Mouse (Mus musculus) right cerebral cortex, adult 2 months (tissue): ENCODE measurements at regions not wholly inside any gene's neighbourhood (a gene's known extent, or its start where the extent isn't known, plus 50 kb on each side); places are given as distances from the start of the nearest gene placed in this dataset.

Source experiments
- DNase-seq, 2 experiments: peaks; one replicate each; pipeline ENCODE4 v3.0.0; 2021 to 2022; ENCODE audit warnings: low spot score in 2 of 2

DNA sequence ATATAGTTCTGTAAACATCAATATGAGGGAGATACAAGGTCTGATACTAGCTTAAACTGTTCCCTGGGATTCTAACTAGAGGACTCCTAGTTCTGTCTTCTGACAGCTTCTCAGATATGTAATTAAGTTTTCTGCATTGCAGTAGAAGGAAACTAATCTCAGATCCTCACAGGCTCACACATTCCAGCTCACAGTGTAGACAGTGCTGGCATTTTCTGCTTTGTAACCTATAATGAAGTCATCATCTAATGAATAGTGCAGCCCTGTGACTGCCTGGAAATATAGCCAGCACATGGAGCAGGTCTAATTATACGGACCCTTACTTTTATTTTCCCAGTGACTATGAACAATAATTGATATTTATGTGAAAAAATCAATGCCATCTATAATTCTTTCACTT, 331.2 kb upstream of the Celf2 start:
- no peak for DNase-seq

DNA sequence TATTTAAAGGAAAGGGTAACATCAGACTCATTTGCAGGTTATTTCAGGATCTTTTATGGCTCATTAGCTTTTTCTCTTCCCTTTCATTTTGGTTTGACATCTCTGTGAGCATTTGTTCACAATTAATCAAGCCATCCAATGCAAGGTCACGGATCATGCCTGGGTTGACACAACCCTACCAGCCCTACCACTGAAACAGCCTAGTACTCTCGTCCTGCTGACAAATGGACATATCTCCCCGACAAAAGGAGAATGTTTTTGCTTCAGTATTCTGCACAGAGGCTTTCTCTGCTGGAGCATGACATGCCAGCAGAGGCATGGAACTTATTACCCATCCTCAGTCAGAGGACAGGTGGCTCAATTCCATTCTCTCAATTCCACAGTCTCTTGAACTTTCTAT, 328.5 kb upstream of the Celf2 start:
- no peak for DNase-seq

DNA sequence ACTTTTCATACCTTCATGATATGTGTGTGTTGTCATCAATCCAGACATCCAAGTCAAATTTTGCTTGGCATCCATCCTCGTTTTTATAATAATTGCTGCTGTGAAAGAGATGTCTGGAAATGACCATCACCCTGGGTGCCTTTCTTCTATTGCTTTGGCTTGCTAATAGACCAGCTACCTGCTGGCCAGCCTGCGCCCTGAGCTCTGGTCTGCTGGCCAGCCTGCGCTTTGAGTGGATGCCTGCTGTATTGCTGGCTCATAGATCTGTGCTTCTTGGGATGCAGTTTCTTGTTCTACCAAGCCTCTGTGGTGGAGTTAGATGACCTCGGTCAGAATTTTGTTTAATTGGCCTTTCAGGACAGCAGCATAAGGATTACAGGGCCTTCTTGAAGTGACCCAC, 321.9 kb upstream of the Celf2 start:
- DNase-seq: no peak

DNA sequence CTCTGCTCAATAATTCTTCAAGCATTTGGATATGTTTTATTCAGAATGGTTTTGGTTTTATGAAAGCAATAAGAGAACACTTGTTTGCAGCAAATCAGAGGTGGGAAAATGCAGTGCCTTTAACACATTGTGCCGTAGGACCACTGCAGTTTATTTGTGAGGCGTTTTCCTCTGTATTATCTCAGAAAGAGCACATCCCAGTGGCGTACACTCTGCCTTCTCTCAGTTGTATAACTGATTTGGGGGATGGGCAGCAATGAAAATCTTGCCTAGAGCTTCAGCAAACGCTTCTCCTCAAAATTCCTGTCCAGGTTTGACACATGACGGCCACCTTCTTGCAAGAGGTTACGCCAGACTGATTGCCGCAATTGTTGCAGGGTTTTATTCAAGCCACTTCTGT, 316.9 kb upstream of the Celf2 start:
- DNase-seq: peak; percentile 37 to 46

DNA sequence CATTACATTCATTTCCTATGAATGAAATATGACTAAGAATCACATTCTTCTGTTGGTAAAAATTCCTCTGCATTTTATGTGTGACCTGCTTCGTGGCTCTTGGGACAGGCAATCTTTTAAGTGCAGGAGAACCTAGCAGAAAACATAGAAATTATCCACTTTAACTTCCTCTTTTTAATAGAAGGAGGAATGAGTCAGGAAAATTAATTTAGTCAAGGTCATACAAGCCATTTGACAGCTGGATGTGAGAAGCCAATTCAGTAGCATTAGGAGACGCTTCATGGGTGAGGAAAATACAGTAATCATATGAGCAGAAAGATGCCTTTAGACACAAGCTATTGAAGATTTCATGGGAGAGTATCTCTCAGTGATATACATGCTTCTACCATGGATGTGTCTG, 287.1 kb upstream of the Celf2 start:
- no peak for DNase-seq

DNA sequence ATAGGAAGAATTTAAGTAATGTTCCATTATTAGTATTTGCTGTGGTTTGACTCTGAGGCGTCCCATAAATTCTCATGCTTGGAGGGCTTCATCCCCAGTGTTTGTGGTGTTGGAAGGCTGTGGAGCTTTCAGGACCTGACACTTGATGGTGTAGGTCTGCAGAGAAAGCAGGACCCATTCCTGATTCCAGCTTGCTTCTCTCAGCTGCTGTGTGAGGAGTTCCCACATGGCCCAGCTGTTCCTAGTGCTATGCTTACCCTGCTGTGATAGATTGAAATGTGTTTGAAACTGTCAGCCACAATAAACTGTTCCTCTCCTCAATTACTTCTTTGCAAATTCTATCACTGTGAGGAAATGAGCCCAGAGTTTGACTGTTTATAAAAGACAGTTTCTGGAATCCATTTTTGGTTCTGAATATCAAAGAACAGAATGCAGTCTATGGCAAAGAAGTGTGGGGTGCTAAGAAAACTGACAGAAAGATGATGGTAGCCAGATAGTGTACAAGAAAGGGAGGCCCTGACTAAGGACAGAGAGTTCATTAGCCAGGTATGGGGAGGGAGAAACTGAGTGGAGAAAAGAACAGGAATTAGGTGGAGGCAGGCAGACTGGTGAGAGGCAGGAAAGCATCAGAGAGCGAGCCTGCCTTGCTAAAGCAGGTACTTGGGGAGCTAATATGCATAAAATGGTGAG, 283.2 kb upstream of the Celf2 start:
- DNase-seq: no peak

DNA sequence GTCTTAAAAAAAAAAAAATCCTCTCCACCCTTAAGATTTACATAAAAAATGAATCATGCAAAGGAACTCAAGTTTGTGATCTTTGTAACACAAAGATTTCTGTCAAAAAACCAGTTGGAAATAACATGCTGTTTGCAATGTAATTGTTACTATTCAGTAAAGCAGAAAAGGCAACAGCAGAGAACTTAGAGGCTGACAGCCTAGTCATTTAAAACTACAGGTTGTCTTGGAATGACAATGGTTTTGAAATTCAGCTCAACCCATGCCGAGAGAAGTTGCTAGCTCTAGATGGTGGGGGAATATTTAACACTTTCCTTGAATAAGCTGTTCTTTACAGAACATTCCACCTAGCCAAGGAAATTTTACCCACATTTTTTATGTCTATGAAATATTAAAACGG, 269.2 kb upstream of the Celf2 start:
- no peak for DNase-seq

DNA sequence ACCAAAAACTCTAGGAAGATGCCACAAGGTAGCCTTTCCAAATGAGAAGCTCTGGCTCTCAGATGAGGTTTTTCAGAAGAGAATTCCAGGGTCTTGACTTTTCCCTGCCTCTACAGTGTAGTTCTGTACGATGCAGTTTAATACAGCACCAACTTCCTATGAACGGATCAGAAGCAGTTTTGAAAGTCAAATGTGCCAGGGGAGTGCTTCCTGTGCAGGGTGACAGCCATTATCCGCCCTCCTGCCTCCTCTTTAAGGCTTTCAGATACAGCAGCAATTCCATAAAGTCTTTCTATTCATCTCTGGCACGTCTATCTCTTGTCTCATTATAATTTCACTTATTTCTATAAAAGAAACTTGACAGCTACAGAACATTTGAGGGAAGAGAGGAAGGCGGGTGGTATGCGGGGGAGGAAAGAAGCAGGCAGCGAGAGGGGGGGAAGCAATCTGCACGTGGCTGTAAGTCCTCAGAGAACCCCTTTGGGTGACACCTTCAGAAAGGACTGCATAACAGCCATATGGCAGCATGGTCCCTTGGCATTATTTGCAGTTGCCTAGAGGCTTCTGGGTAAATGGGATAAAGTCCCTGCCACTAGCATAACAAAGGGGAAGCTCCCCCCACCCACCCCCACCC, 224.9 kb upstream of the Celf2 start:
- peak; percentile 80 to 81 for DNase-seq

DNA sequence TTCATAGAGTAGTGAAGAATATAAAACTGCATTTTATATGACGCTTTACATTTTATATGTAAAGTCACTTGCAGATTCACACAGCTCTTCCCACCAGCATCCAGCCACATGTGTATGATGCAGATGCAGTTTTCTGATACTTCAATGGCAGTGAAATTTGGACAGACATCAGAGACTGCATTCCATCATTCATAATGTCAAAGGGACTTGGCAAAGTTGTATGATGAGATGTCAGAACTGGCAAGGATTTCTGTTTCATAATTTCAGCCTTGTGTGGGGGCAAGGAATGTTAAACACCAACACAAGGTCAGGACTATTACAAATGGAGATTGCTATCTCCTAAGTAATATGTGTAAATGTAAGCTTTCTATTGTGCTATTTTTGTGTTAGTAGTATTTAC, 221.6 kb upstream of the Celf2 start:
- DNase-seq: no peak

DNA sequence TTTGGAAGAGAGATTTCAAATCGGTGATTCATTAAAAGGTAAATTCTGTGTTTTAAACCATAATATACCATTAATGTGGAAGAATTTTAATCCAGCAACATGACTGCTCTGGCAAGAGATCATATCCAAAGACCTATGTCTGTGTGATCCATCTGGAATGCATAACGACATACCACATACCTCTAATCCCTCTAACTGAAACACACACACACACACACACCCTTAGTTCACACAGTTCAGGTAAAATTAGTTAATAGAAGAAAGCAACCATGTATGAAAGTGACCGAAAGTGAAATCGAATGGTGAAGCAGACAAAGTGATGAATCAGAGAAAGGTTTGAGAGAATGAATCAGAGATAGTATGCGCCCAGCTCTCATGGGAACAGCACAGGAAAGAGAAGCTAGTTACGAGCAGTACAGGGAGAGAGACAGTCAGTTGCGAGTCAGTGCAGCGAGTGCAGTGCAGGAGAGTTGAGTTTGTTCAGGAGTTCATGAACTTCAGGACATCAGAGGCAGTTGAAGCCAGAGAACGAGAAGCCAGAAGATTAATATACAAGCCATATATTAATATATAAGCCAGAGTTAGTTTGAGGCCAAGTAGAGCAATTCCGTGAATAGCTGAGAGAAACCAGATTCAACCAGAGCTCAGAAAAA, 213.0 kb upstream of the Celf2 start:
- DNase-seq: no peak

DNA sequence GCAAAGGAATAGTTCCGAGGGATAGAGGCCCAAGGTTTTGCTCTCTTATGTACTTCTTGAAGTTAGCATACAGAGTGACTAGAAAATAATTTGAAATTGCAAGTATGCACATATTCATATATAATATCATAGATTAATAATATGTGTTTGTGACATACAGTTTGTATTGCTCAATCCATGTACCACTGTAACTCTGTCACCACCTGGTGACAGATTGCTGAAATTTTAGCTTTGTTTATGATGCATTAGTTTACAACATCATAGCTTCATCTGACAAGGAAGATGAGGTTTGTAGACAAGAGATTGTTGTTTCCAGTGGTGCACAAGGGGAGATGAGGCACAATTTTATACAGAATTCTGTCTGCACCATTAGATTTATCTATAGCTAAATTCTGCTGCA, 201.7 kb upstream of the Celf2 start:
- DNase-seq: no peak

DNA sequence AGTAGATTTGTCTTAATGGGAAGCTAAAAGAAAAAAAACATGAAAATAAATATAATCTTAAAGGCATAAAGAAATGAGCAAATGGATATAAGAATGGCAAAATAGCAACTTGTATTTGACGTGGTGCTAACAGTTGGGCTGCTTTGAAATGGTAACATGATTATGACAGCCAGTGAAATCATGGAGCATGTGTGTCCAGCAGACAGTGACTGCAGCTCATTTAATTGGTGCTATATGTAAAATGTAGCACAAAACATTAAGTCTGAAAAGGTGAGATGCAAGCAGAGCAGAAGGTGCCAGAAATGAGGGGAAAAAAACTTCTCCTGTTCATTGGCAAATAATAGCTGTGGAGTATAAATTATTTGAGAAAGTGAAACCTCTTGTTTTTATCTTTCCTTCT, 201.1 kb upstream of the Celf2 start:
- DNase-seq: no peak

DNA sequence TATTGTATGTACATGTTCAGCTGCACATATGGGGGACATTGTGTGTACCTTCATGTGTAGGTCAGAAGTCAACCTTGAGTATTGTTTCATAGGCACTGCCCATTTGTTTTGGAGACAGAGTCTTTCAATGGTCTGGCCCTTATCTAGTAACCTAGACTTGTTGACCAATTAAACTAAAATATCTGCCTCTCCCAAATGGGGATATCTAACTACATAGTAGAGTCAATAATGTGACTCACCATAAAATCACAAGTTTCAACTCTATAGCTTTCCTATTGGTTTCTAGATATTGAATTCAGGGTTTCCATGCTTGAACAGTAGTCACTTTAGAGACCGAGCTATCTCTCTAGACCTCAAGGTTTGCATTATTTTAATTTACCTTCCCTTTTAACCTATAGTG, 174.0 kb upstream of the Celf2 start:
- no peak for DNase-seq

DNA sequence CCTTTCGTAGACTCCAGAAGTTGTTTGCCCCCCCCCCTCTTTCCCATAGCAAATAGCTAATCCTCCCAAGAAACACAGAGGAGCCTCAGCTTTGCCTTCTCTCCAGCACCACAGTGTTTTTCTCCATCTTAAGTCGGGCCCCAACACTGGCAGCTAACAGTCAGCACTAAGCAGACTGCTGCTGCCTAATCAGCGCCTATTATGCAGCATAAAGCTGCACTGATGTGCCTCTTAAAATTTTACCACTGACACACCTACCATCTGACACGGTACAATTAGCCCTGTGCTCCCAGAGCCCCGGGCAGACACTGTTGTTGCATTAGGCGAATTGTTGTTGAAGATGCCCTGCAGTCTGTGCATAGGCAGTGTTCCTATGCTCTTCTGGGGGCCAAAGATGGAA, 131.5 kb upstream of the Celf2 start:
- no peak for DNase-seq

DNA sequence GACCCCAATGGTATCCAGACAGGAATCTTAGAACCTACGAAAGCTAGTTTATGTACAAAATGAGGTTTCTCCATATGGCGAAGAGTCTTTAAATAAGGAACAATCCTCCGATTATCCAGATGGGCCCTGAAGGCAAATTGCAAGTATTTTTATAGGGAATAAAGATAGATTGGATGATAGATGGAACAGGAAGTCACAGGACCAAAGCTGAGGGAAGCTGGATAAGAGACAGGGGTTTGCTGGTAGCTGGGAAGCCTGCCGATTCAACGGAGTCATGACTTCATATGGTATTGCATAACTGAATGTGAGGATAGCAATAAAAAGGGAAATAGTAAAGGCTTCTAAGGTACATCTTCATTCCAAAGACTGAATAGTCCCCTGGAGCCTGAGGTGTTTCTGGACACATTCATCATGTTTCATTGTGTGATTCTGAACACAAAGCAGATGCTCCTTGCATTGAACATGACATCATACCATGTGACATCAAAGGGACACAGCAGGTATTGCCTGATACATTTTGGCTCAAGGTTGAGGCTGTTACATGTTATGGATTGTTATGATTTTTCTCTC, 113.4 kb upstream of the Celf2 start:
- peak in 1 of 2 experiments; percentile 29 for DNase-seq

DNA sequence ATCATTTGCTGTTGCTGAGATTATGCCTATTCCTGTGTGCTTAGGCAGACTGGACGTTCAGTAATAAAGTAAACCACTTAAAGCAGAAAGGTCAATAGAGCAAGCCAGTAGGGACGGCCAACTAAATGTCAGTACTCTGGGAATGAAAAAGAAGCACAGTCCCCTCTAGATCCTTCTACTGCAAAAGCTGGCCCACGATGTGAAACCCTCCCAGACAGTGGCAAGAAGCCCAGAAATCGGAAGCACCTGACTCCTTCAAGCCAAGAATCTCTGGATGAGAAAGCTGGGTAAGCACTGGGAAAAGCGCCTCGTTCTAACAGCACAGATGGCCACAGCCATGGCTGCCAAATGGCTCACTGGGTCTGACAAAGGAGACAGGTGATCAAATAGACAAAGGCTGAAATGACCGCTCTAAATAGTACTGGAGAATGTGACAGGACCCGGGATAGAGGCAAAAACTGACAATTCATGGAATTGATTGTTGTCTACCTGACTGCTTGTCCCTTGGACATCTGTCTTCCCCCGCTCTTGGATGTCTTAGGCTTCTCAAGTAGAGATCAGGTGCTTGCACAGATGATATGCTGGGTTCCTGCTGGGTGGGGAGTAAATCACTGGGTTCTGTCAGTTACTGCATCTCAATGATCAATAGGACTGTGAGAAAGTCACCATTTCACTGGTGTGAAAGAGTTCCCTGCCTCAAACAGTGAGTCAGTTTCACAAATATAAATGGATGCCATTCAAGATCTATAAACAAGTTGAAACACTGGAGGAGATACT, 110.7 kb upstream of the Celf2 start:
- peak; percentile 66 to 76 for DNase-seq

DNA sequence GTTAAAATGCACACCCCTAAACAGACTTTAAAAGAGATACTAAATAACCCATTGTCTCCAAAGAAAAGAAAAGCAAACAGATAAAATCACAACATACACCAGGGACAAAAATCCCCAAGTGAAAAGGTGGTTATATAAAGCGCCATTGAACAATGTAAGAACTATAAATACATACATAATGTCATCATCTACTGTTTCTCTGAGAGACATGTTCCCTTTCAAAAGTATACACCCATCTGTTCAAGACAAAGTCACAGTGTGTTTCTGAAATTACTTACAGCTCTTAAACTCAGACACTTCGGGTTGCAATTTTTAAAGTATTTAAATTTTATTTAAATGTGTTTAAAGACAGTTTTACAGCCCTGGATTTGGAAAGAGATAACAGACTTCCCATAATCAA, 68.8 kb upstream of the Celf2 start:
- DNase-seq: no peak
